Mouse (Mus musculus): ENCODE measurements around the gene Kif5a.

Kif5a gene

DNA sequence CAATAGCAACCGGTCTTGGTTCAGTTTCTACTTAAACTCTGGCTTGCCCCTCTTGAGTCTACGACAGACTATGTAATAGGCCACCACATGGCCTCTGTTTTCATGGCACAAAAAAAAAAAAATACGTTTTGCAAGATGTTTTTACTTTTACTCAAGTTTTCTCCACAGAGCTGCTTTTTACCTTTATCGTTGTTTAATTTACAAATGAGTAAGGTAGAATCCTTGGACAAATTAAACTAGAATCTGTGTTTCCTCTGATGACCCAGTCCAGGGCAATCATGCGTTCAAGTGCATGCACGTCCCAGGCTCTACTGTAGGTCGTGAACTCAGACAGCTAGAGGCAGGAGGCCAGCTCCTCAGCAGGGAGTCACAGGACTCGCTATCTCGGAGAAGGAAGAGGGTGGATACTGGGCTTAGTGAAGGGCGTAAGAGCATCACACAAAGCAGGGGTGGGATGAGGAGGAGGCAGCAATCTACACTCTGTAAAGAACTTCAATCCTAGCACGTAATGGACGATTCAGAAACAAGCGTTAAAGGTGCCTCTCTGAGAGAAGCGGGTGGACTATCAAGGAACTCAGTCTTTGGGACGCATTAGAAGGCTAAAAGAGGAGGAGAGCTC lies 26.5 kb upstream of the Kif5a start:
- peak; percentile 68 to 74 for DNase-seq (ENCODE audit: low spot score in 2 of 2)

- DNase-seq (ENCODE audit: low spot score in 2 of 2) = peak; percentile 80 to 88
Observed at GRCm38 (mm10) chr10:127288800-127289572, 25.8 kb upstream of the Kif5a start, which contains the start of gene Mbd6. Mbd6 (minus strand) TSS chr10:127289018.

- peak; percentile 46 to 61 for DNase-seq (ENCODE audit: low spot score in 2 of 2)
Observed at GRCm38 (mm10) chr10:127288328-127288799, 25.2 kb upstream of the Kif5a start.

DNA sequence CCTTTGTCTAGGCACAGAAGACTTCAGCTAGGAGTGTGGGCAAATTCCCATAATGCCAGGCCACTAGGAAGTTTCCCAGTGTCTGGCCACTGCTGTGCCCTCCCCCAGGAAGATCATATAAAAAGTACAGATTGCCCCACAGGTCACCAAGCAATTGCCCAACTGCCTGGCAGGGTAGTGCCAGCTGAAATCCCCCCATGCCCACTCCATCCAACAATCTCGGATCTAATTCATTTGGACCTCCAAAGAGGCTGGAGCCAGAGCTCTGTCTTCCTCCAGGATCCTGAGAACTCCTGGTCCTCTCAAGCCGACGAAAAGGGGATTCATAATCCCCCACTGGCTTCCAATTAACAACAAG lies 24.8 kb upstream of the Kif5a start:
- no peak for DNase-seq (ENCODE audit: low spot score in 2 of 2)

- no peak for DNase-seq (ENCODE audit: low spot score in 2 of 2)
Observed at GRCm38 (mm10) chr10:127287271-127287935, 24.3 kb upstream of the Kif5a start.

DNA sequence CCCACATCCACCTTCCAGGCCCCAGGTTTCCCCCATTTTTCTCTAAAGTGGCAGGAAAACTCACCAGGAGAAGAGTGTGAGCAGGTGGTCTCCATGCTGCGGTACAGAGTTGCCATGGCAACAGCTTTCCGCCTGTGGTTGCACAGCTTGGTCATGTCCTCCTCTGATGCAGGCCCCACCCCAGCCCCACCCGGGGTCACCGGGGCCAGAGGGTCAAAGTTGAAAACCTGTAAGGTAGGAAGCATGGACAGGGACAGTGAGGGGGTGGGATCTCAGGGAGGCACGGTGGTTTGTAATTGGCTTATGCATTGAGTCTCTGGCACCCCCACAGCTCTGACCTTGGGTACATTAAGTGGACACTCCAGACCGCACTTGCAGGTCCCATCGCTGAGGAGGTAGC lies 23.6 kb upstream of the Kif5a start:
- DNase-seq (ENCODE audit: low spot score in 2 of 2) = no peak

DNA sequence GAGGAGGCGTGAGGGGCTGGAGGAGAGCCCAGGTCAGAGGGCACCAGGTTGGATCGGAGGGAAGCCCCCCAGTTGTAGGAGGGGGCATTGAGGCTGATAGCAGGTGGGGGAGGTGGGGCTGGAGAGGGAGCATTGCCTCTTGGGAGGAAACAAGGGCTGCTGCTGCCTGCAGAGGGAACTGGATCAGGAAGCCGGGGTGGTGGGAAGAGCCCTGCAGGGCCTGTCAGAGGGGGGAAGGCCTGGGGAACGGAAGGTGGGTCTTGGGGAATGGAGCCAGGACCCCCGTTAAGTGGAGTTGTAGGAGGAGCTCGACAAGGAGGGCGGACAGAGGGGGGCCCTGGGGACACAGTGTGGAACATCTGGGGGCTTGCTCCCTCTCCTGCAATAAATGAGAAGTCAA lies 23.0 kb upstream of the Kif5a start:
- no peak for DNase-seq (ENCODE audit: low spot score in 2 of 2)

- no peak for DNase-seq (ENCODE audit: low spot score in 2 of 2)
Observed at GRCm38 (mm10) chr10:127285644-127286043, 22.5 kb upstream of the Kif5a start.

- DNase-seq (ENCODE audit: low spot score in 2 of 2) = no peak
Observed at GRCm38 (mm10) chr10:127284724-127285500, 21.8 kb upstream of the Kif5a start.

DNA sequence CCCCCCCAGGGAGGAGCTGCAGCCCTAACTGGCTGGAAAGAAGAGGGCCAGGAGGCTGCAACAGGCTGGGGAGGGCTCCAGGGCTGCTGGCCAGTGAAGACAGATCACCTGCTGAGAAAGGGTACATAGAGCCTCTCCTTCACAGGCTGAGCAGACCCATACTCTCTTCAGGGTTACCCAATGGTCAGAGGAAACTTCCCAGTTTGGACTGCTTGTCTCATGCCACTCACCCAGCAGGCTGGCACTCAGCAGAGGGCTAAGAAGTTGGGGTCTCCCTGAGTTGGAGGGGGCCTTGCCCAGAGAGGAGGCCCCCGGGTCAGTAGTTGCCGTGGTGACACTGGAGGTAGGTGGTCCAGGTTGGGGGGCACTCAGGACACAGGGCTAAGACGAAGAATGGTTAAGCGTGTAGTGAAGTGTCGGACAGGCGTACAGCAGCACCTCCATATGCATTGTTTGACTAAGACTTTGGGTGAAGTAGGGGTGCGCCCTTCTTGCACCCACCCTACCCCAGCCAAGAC lies 21.0 kb upstream of the Kif5a start:
- DNase-seq (ENCODE audit: low spot score in 2 of 2) = no peak

DNA sequence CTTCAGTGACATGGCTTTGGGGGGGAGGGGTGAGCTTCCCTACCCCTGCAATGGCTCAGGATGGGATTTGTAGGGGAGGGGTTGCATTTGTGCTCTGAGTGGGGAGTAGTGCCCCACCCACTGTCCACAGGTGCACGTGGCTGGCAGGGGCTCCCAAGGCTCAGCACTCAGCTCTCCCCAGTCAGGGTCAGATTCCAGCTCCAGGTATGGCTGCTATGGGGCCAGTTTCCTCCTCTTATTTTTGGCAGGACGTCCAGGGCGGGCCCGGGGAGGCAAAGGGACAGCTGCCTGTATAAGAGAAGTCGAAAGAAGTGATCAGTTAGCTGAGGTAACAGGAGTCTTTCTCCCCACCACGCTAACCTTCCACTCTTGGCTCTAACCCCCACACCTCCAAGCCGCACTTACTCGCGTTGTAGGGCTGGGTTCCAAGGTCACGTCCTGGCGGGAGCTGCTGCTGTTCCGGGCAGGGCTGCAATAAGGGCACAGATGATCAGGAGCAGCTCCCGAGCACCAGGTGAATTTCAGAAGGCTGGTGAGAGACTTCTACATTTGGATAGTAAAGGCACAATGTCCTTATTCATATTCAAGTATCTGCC lies 19.6 kb upstream of the Kif5a start:
- no peak for DNase-seq (ENCODE audit: low spot score in 2 of 2)

DNA sequence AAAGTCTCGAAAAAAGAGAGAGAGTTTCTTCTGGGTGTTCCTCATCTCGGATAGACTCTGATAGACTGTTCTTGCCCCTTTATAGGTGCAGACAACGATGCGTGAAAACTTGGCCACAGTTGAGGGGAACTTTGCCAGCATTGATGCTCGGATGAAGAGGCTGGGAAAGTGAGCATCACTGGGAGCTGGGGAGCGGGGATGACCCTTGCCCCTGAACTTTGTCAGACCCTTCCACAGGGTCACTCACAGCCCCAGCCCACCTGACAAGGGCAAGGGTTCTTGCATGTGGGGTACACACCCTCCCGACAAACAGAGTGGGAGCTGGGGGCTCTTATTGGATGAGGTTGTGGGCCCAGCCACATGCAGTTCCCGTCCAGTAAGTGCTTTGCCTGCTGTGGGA lies 18.2 kb upstream of the Kif5a start:
- DNase-seq (ENCODE audit: low spot score in 2 of 2) = no peak

GRCm38 (mm10) chr10:127279730-127280129 lies 16.6 kb upstream of the Kif5a start:
- no peak for DNase-seq (ENCODE audit: low spot score in 2 of 2)

DNA sequence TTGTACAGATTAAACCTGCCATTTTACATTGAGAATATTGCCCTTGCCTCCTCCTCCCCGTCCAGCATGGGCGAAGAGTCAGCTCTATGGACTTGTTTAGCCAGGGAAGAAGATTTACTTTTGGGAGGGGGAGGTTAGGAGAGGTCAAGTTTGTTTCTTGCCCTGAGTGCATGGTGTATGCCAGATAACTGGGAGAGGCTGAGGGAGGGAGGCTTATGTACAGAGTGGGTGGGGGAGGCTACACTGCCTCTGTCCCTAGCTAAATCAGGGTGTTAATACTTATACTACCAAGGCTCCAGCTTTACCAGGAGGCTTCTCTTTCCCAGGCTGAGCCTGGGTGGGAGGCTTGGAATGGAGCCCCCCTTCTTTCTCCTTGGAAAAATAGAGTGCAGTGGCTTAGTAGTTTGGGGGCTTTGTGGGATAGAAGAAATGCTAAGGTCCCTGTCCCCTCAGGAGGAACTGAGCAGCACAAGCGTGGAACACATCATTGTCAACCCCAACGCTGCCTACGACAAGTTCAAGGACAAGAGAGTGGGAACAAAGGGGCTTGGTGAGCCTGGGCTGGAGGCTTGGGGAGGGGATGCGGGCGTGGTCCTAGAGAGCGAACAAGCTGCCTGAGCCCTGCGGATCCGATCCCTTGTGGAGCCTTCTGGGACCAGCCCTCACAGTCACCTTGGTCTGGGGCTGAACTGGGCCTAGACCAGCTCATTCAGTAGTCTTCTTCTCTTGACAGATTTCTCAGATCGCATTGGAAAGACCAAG lies 11.3 kb upstream of the Kif5a start:
- no peak for DNase-seq (ENCODE audit: low spot score in 2 of 2)

GRCm38 (mm10) chr10:127272371-127272770 lies 9.2 kb upstream of the Kif5a start:
- DNase-seq (ENCODE audit: low spot score in 2 of 2) = no peak

GRCm38 (mm10) chr10:127269884-127270283 lies 6.7 kb upstream of the Kif5a start:
- no peak for DNase-seq (ENCODE audit: low spot score in 2 of 2)

- no peak for DNase-seq (ENCODE audit: low spot score in 2 of 2)
Observed at GRCm38 (mm10) chr10:127269036-127269435, 5.9 kb upstream of the Kif5a start.

DNA sequence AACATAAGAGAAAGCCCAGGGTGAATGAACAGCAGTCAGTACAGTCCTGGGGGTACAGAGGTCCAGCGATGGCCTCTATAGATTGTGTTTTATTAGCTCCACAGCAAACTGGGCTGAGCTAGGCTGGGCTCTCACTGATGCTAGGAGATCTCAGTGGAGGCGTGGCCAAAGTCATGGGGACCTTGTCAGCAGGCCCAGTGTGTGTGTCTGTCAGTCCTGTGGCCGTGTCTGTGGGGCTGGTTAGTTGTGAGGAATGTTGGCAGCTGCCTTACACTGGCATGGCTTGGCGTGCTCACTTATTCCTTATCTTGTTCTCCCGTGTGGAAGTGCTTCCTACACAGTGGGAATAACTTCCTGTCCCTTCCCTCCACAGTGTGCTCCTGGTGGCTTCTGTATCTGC lies 5.3 kb upstream of the Kif5a start:
- DNase-seq (ENCODE audit: low spot score in 2 of 2) = no peak

DNA sequence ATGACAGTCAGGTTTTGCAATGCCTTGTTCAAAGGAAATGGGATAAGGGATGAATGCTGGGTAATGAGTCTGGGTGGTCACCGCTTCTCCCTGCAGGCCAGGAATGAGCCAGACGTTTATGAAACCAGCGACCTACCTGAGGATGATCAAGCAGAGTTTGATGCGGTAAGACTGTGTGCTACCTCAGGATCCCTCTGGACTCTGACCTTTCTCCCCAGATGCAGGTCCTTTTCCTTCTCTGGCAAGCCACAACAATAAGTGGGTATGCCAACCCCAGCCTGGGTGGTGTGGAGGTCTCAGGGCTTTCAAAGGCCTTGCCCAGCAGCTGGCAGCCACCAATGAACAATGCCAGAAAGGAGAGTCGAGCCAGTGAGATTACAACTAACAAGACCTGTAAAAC lies 4.2 kb upstream of the Kif5a start:
- DNase-seq (ENCODE audit: low spot score in 2 of 2) = no peak

All from urinary bladder, postnatal 36 days (tissue).